Mouse (Mus musculus) stomach, postnatal 0 days (tissue): Measurements from ENCODE around the gene Tnr.

Experiments used
- CTCF ChIP-seq: IDR thresholded peaks from 2 replicates; pipeline ENCODE4 v1.5.1; 2016; ENCODE audit warnings: antibody characterized with exemption, low read depth, mild to moderate bottlenecking, moderate library complexity
- EP300 ChIP-seq: optimal IDR thresholded peaks from 2 replicates; pipeline ENCODE3; 2016; ENCODE audit warnings: antibody characterized with exemption

GRCm38 (mm10) chr1:159869619-159870441, 346.3 kb downstream of the Tnr start:
- TF ChIP-seq CTCF (no peak), EP300 (no peak)
